Mouse (Mus musculus) C2C12 (cell line): ENCODE results near the gene Cope. TPM values are rescaled to one million over a fixed set of nuclear protein-coding genes. Genes with fewer than 3 reads are reported as not detected.
A peak's percentile ranks its signal among the peaks of the same experiment; 100 is the strongest.

Experiments
- H3K27me3 ChIP-seq: one replicate; pipeline ENCODE4 v1.6.1; 2011; ENCODE audit not compliant: control insufficient read depth, insufficient read depth, insufficient read length
- H3K36me3 ChIP-seq: one replicate; pipeline ENCODE4 v1.6.1; 2011; ENCODE audit not compliant: control insufficient read depth, insufficient read depth
- H3K4me3 ChIP-seq: one replicate; pipeline ENCODE4 v1.5.1; 2011; ENCODE audit warnings: mild to moderate bottlenecking, control low read depth; ENCODE audit not compliant: poor library complexity, insufficient read depth, severe bottlenecking
- H3K79me2 ChIP-seq: one replicate; pipeline ENCODE4 v1.6.1; 2011; ENCODE audit not compliant: control insufficient read depth, insufficient read depth
- H3K79me3 ChIP-seq: one replicate; pipeline ENCODE4 v1.6.1; 2011; ENCODE audit warnings: low read depth, control low read depth
- H3ac ChIP-seq: one replicate; pipeline ENCODE3; 2011; ENCODE audit warnings: low read depth; ENCODE audit not compliant: control insufficient read depth, insufficient read length
- CEBPB ChIP-seq: IDR thresholded peaks from one replicate; pipeline ENCODE4 v1.6.1; 2011; ENCODE audit warnings: low read depth, mild to moderate bottlenecking, control low read depth, moderate library complexity
- CTCF ChIP-seq: IDR thresholded peaks from one replicate; pipeline ENCODE4 v1.5.1; 2011; ENCODE audit not compliant: control insufficient read depth, insufficient read depth, insufficient read length
- FOSL1 ChIP-seq: IDR thresholded peaks from one replicate; pipeline ENCODE4 v1.8.0; 2011; ENCODE audit warnings: mild to moderate bottlenecking, low read length; ENCODE audit not compliant: poor library complexity, insufficient read depth, severe bottlenecking
- MAX ChIP-seq: IDR thresholded peaks from one replicate; pipeline ENCODE4 v1.6.1; 2011; ENCODE audit warnings: mild to moderate bottlenecking, control low read depth
- MYOD1 ChIP-seq: IDR thresholded peaks from one replicate; pipeline ENCODE4 v1.6.1; 2011; ENCODE audit warnings: low read depth; ENCODE audit not compliant: control insufficient read depth, insufficient read length
- MYOG ChIP-seq: IDR thresholded peaks from one replicate; pipeline ENCODE4 v1.6.1; 2011; ENCODE audit not compliant: control insufficient read depth, insufficient read length; ENCODE audit errors: extremely low read depth
- USF1 ChIP-seq: IDR thresholded peaks from one replicate; pipeline ENCODE4 v1.6.1; 2011; ENCODE audit warnings: low read depth, mild to moderate bottlenecking, control low read depth, moderate library complexity
- long read RNA-seq, 2 experiments: library from polyadenylated mRNA; unstranded; transcript quantifications; one replicate each; pipeline ENCODE4 v2.0.0; 2019 to 2020
- polyA plus RNA-seq: library from polyadenylated mRNA; unstranded; fragments of >200 nt; fragmentation: generic; extraction: Trizol; gene quantifications from one replicate; pipeline ENCODE4 v1.2.1, GENCODE M21; 2012; ENCODE audit warnings: missing spikeins

The Cope gene
- polyA plus RNA-seq: 158 TPM
- long read RNA-seq, experiment 1, transcript Cope-201 (10 exons, 1,300 nt): major isoform, 289 of 342 reads
- long read RNA-seq, experiment 1, partial matches to known transcripts: 22 of 342 reads
- long read RNA-seq, experiment 1, other reads (novel, unspliced or antisense): 30 of 342 reads
- long read RNA-seq, experiment 2, transcript Cope-201 (10 exons, 1,300 nt): major isoform, 88 of 106 reads
- long read RNA-seq, experiment 2, partial matches to known transcripts: 3 of 106 reads
- long read RNA-seq, experiment 2, other reads (novel, unspliced or antisense): 13 of 106 reads

GRCm38 (mm10) chr8:70302358-70302890 lies at the start of gene Cope, which contains the start of gene Ddx49:
Gene Cope (plus strand): TSS chr8:70302518.
Gene Ddx49 (minus strand): TSS chr8:70302489.
- Histone ChIP-seq H3K79me3 (peaks cover 31% of the 10 kb centered on the region), H3ac (peak within 1 kb of the TSS; percentile 82), H3K4me3 (peak within 1 kb of the TSS; percentile 99), H3K27me3 (no peaks in the 10 kb centered on the region), H3K79me2 (peaks cover 51% of the 10 kb centered on the region), H3K36me3 (peaks cover 10% of the 10 kb centered on the region)
- TF ChIP-seq MAX: peak; percentile 21
- TF ChIP-seq CEBPB: peak; percentile 61
- TF ChIP-seq USF1: no peak
- no peak for TF ChIP-seq CTCF
- TF ChIP-seq MYOG: no peak
- no peak for TF ChIP-seq FOSL1
- TF ChIP-seq MYOD1: no peak

- Histone ChIP-seq H3K36me3 (peaks cover 10% of the 10 kb centered on the region), H3K27me3 (no peaks in the 10 kb centered on the region)
- TF ChIP-seq USF1 (no peak), MAX (no peak), CEBPB (no peak), FOSL1 (no peak), MYOG (no peak)
Observed at GRCm38 (mm10) chr8:70254628-70255027, 47.7 kb upstream of the Cope start.

GRCm38 (mm10) chr8:70257456-70257855 lies 44.9 kb upstream of the Cope start:
- TF ChIP-seq CTCF (no peak), FOSL1 (no peak), CEBPB (no peak), MAX (no peak), MYOG (no peak), MYOD1 (no peak), USF1 (no peak)

More at GRCm38 (mm10) chr8:70254628-70255027, 47.7 kb upstream of the Cope start:
- Histone ChIP-seq H3ac (no peak overlapping the region), H3K79me2 (no peaks in the 10 kb centered on the region), H3K79me3 (no peaks in the 10 kb centered on the region), H3K4me3 (no peak overlapping the region)

GRCm38 (mm10) chr8:70258600-70258999 lies 43.7 kb upstream of the Cope start:
- TF ChIP-seq MYOD1 (no peak), USF1 (no peak), CTCF (no peak), CEBPB (no peak), FOSL1 (no peak), MAX (no peak)
- Histone ChIP-seq H3ac (no peak overlapping the region), H3K36me3 (peaks cover 22% of the 10 kb centered on the region)

More at GRCm38 (mm10) chr8:70257456-70257855, 44.9 kb upstream of the Cope start:
- no peak overlapping the region for H3K4me3 ChIP-seq
- no peaks in the 10 kb centered on the region for H3K27me3 ChIP-seq
- H3K36me3 ChIP-seq: peaks cover 19% of the 10 kb centered on the region
- H3K79me3 ChIP-seq: no peaks in the 10 kb centered on the region
- no peaks in the 10 kb centered on the region for H3K79me2 ChIP-seq
- H3ac ChIP-seq: no peak overlapping the region

GRCm38 (mm10) chr8:70259043-70259442 lies 43.3 kb upstream of the Cope start:
- Histone ChIP-seq H3K4me3 (no peak overlapping the region), H3K79me3 (no peaks in the 10 kb centered on the region), H3ac (no peak overlapping the region), H3K79me2 (no peaks in the 10 kb centered on the region), H3K36me3 (peaks cover 22% of the 10 kb centered on the region), H3K27me3 (no peaks in the 10 kb centered on the region)
- TF ChIP-seq MYOD1 (no peak), MAX (no peak), CEBPB (no peak), FOSL1 (no peak)

More at GRCm38 (mm10) chr8:70258600-70258999, 43.7 kb upstream of the Cope start:
- no peaks in the 10 kb centered on the region for H3K79me2 ChIP-seq
- H3K79me3 ChIP-seq: no peaks in the 10 kb centered on the region
- H3K27me3 ChIP-seq: no peaks in the 10 kb centered on the region
- H3K4me3 ChIP-seq: no peak overlapping the region
